Mouse (Mus musculus) testis, adult 2 months (tissue): ENCODE results near the gene Rock2. TPM values are rescaled to one million over a fixed set of nuclear protein-coding genes. Genes with fewer than 3 reads are reported as not detected.
"Not testable (repeated sequence)": the region's sequence is repeated elsewhere in the genome, so short reads cannot be mapped to it uniquely, and the experiment has no call there.

Experiments used
- H3K27ac ChIP-seq: fragments of 200-500 bp; 2 replicates; pipeline ENCODE4 v1.5.1; 2012; ENCODE audit warnings: low read depth, low read length; ENCODE audit not compliant: control insufficient read depth, insufficient read depth
- H3K27me3 ChIP-seq: fragments of 200-500 bp; 2 replicates; pipeline ENCODE4 v1.6.1; 2012; ENCODE audit warnings: mild to moderate bottlenecking, low read length, moderate library complexity; ENCODE audit not compliant: control insufficient read depth, insufficient read depth
- H3K36me3 ChIP-seq: fragments of 200-500 bp; 2 replicates; pipeline ENCODE4 v1.6.1; 2012; ENCODE audit warnings: mild to moderate bottlenecking, low read length; ENCODE audit not compliant: control insufficient read depth, insufficient read depth
- H3K4me1 ChIP-seq: fragments of 200-500 bp; 2 replicates; pipeline ENCODE4 v1.6.1; 2012; ENCODE audit warnings: low read length; ENCODE audit not compliant: control insufficient read depth, insufficient read depth
- H3K4me3 ChIP-seq: fragments of 200-500 bp; 2 replicates; pipeline ENCODE4 v1.5.1; 2012; ENCODE audit warnings: low read depth, mild to moderate bottlenecking, low read length, moderate library complexity, mixed read lengths; ENCODE audit not compliant: control insufficient read depth
- CTCF ChIP-seq: fragments of 200-500 bp; IDR thresholded peaks from 2 replicates; pipeline ENCODE4 v1.5.1; 2012; ENCODE audit warnings: low read depth, mild to moderate bottlenecking, inconsistent platforms, low read length, moderate library complexity; ENCODE audit not compliant: control insufficient read depth, insufficient read depth, insufficient replicate concordance
- POLR2A ChIP-seq: fragments of 200-500 bp; IDR thresholded peaks from 2 replicates; pipeline ENCODE4 v1.6.1; 2012; ENCODE audit warnings: low read depth, mild to moderate bottlenecking, inconsistent platforms, low read length, moderate library complexity; ENCODE audit not compliant: control insufficient read depth
- polyA plus RNA-seq: library from polyadenylated mRNA; depleted of rRNA; stranded (reverse); fragments of >200 nt; gene quantifications from 2 replicates; pipeline ENCODE4 v1.2.3, GENCODE M21; 2012

Rock2 gene
- polyA plus RNA-seq, 1 experiment, result 2.9 TPM

DNA sequence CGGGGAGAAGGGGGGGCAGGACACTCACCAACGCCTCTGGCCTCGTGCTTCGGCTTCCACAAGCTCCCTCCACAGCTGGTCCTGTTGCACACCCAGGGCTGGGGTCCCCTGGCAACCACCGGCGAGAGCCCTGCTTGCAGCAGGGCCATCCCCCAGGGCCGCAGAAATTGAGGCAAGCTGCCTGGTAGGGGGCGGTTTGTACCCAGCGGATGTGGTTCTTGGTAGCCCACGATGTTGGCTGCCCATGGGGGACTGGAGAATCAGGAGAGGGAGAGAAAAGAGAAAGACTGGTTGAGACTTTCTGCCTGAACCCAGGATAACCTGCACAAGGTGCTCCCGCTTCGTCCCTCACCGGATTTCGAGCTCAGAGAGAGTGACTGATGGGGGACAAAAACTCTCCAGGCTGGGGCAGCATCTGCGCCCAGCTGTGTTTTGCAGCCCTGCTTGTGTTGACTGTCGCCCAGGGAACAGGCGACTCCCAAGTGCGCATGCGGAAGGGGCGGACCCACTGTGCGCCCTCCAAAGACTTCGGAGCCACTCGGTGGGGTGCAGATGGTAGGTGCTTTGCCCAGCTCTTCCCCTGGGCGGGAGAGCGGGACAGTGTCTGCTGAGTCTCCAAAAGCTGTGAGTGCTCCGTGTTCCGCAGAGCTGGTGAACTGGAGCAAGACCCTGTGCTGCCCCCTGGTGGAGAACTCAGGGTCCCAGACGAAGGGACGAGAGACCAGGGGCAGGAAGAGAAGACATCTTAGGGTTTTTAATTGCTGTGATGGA is 116.6 kb downstream of the Rock2 start, which contains the start of gene 2410004P03Rik:
Gene 2410004P03Rik, minus strand, starts transcription at position 628 of the 771 bp plus-strand sequence.
- H3K27me3 ChIP-seq, result no peaks in the 10 kb centered on the region
- no peak within 1 kb of the TSS for H3K27ac ChIP-seq
- TF ChIP-seq POLR2A (no peak), CTCF (peak; percentile 86; the same call in 1 of the 2 replicates)
- peak within 1 kb of the TSS; percentile 83 for H3K4me3 ChIP-seq
- no peaks in the 10 kb centered on the region for H3K36me3 ChIP-seq
- peaks cover 10% of the 10 kb centered on the region for H3K4me1 ChIP-seq

DNA sequence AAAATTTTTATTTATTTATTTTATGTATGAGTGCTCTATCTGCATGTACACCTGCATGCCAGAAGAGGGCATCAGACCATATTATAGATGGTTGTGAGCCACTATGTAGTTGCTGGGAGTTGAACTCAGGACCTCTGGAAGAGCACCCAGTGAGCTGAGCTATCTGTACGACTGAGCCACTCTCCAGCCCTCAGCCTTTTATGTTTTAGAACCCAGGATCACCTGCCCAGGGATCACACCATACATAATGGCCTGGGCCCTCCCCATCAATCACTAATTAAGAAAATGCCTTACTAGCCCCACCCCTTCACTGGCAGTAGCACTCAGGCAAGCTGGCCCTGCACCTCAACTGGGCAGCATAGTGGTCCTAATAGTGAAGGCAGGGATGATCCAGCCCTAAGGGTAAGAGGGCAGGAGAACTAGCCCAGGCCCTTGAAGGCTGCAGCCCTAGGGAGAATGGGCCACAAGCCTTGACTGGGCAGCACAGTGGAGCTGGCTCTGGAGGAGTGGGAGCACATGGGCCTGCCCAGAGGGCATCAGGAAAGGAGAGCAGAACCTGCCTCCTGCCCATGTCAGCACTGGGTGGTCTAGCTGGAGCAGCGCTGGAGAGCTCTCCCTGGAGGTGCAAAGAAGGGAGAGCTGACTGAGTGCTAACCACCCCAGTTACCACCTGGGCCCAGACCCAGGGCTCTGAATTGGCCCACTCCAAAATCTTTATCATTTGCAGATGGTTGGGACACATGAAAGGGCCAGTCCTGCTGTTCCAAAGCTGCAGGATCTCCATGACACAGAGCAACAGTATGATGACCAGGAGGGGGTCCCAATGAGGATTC is 117.6 kb downstream of the Rock2 start:
- H3K4me1 ChIP-seq, result peaks cover 10% of the 10 kb centered on the region
- no peak for TF ChIP-seq POLR2A
- TF ChIP-seq CTCF, result no peak
- H3K4me3 ChIP-seq, result no peak overlapping the region
- no peak overlapping the region for H3K27ac ChIP-seq
- no peaks in the 10 kb centered on the region for H3K36me3 ChIP-seq
- no peaks in the 10 kb centered on the region for H3K27me3 ChIP-seq

DNA sequence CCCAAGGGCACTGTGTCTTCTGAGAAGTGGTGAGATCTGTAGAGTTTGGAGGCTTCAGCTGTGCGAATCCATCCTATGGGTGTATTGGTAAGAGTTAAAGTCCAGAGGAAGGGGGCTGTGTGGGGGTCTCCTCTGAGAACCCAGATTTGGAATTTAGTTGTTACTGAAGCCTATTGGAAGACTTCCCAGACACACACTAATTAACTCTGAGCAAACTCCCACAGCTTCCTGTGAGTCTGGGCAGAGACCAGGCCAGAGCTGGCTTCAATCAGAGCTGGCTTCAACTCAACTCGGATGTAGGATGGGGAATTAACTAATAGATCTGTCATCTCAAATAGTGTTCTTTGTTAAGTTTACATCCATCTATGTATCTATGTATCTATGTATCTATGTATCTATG is 121.0 kb downstream of the Rock2 start:
- Histone ChIP-seq H3K27me3 (no peaks in the 10 kb centered on the region), H3K27ac (no peak overlapping the region)

DNA sequence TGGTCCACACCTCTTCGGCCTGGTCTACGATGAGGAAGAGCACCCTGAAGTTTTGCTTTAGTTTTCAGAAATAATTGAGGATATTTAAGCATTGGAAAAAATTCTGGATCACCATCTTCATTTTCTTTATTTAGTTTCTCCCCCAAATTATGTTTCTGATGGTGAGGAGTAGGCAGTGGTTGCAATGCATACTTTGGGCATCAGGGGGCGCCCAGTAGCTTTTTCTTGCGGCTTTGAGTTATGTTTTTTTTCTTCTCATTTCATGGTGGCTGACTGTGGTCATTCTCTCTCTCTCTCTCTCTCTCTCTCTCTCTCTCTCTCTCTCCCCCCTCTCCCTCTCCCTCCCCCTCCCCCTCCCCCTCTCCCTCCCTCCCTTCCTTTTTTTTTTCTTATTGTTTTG is 123.8 kb downstream of the Rock2 start:
- Histone ChIP-seq H3K4me1 (no peaks in the 10 kb centered on the region), H3K27ac (no peak overlapping the region), H3K27me3 (no peaks in the 10 kb centered on the region), H3K4me3 (no peak overlapping the region), H3K36me3 (no peaks in the 10 kb centered on the region)
- no peak for TF ChIP-seq POLR2A
- no peak for TF ChIP-seq CTCF

More for the DNA sequence above, 121.0 kb downstream of the Rock2 start:
- Histone ChIP-seq H3K36me3 (no peaks in the 10 kb centered on the region), H3K4me1 (peaks cover 10% of the 10 kb centered on the region), H3K4me3 (no peak overlapping the region)
- TF ChIP-seq POLR2A (no peak), CTCF (no peak)

- H3K4me1 ChIP-seq, H3K4me3 ChIP-seq, H3K27ac ChIP-seq, H3K36me3 ChIP-seq, H3K27me3 ChIP-seq: not testable (repeated sequence)
Observed at GRCm38 (mm10) chr12:17021125-17021524, 126.4 kb downstream of the Rock2 start.

GRCm38 (mm10) chr12:17022145-17022544 is 127.5 kb downstream of the Rock2 start:
- H3K4me1 ChIP-seq, result no peaks in the 10 kb centered on the region
- no peak overlapping the region for H3K27ac ChIP-seq
- H3K4me3 ChIP-seq, result no peak overlapping the region
- H3K27me3 ChIP-seq, result no peaks in the 10 kb centered on the region
- no peaks in the 10 kb centered on the region for H3K36me3 ChIP-seq
- TF ChIP-seq POLR2A (no peak), CTCF (no peak)

DNA sequence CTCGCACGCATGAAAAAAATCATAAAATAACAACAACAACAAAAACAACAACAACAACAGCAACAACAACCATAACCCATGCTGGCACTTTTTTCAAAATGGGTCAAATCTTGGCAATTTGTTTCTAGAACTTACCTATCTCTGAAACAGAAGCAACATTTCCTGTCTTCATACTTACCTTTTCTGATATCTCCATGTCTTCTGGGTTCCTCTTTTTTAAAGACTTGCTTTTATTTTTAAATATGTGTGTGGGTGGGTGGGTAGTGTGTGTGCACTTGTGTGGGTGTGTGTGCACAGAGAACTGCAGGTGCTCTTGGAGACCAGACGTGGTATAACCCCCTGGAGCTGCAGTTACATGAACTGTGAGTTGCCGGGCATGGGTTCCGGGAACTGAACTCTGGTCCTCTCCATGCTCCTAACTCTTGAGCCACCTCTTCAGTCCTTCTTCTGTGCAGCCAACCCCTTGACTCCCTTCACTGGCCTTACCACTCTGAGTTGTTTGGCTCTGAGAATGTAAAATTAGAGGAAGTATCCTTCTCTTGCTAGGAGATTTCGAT is 129.9 kb downstream of the Rock2 start:
- no peaks in the 10 kb centered on the region for H3K4me1 ChIP-seq
- H3K27me3 ChIP-seq, result no peaks in the 10 kb centered on the region
- TF ChIP-seq CTCF (no peak), POLR2A (no peak)
- no peak overlapping the region for H3K27ac ChIP-seq
- H3K36me3 ChIP-seq, result no peaks in the 10 kb centered on the region
- no peak overlapping the region for H3K4me3 ChIP-seq
